Mouse (Mus musculus) lung, adult 2 months (tissue): ENCODE results near the gene Tmem218.

Experiments
- CTCF ChIP-seq: fragments of 200-500 bp; IDR thresholded peaks from 2 replicates; pipeline ENCODE4 v1.5.1; 2011; ENCODE audit warnings: mild to moderate bottlenecking, low read length, control low read depth; ENCODE audit not compliant: insufficient read depth
- POLR2A ChIP-seq: fragments of 200-500 bp; IDR thresholded peaks from 2 replicates; pipeline ENCODE4 v1.6.1; 2011; ENCODE audit warnings: low read depth, mild to moderate bottlenecking, control low read depth, low read length, borderline replicate concordance; ENCODE audit errors: extremely low read depth

GRCm38 (mm10) chr9:37250631-37251030 lies 42.6 kb downstream of the Tmem218 start:
- TF ChIP-seq CTCF = no peak
- no peak for TF ChIP-seq POLR2A
